Mouse (Mus musculus): ENCODE measurements around the gene Met.

The Met gene

DNA sequence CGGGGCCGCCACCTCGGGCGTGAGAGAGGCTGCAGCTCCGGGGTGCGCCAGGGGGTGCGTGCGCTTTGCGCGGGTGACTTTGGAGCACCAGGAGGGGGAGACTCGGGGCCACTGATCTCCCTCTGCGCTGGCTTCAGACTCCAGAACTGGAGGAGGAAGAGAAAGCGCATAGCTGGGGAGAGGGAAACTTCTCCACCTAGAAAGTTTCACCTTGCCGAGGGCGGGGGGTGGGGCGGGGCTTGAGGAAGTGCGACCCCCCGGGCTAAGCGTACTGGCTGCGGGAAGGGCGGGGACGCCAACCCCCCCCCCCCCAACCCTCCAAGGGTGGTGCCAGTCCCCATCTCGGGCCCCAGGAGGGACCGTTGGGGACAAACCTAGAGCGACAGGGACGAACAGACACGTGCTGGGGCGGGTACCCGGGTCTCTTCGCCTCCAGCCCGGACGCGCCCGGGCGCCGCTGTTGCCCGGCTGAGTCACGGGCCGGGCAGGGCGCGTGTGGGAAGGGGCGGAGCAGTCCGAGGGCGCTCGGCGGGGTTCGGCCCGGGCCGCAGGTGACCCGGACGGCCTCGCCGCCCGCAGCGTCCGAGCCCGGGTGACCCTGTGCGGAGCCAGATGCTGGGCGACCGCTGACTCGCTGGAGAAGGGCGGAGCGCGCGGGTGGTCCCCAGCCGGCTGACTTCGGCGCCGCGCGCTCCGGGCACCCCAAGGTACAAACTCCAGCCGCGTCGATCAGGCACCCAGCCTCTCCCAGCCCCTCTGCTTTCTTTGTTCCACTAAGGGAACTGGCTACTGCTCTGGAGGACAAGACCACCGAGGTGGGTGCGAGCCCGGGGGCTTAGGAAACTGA lies at the start of gene Met:
Gene Met (plus strand): TSS at position 367 of the 847 bp plus-strand sequence.
- no peak for DNase-seq (ENCODE audit: low read depth, low spot score)

GRCm38 (mm10) chr6:17418226-17418625 lies 45.4 kb upstream of the Met start:
- DNase-seq (ENCODE audit: low read depth, low spot score) = no peak

- DNase-seq (ENCODE audit: low read depth, low spot score) = no peak
Observed at GRCm38 (mm10) chr6:17422432-17422831, 41.2 kb upstream of the Met start.

- DNase-seq (ENCODE audit: low read depth, low spot score) = no peak
Observed at GRCm38 (mm10) chr6:17429041-17429440, 34.6 kb upstream of the Met start.

GRCm38 (mm10) chr6:17429611-17430010 lies 34.0 kb upstream of the Met start:
- no peak for DNase-seq (ENCODE audit: low read depth, low spot score)

- DNase-seq (ENCODE audit: low read depth, low spot score) = no peak
Observed at GRCm38 (mm10) chr6:17443311-17443710, 20.3 kb upstream of the Met start.

GRCm38 (mm10) chr6:17451305-17451704 lies 12.3 kb upstream of the Met start:
- no peak for DNase-seq (ENCODE audit: low read depth, low spot score)

GRCm38 (mm10) chr6:17455116-17455515 lies 8.5 kb upstream of the Met start:
- DNase-seq (ENCODE audit: low read depth, low spot score) = no peak

GRCm38 (mm10) chr6:17459561-17459960 lies 4.0 kb upstream of the Met start:
- no peak for DNase-seq (ENCODE audit: low read depth, low spot score)

DNA sequence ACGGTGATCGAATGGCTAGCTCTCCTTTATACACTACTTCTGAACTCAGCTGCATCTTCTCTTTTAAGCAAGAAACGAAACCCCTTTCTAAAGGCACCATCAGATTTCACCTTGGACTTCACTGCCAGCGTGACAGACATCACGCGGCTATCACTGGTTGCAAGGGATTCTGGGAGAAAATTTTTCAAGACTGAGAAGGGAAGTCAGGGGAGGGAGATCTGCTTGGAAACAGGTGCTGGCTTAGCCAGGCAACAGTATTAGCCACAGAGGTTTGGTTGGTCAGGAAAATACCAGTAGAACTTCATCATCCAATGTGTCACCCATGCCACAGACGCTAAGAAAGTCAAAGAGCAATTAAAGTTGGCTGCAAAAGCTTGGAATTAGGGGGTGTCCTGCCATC lies 2.2 kb upstream of the Met start:
- DNase-seq (ENCODE audit: low read depth, low spot score) = no peak

- DNase-seq (ENCODE audit: low read depth, low spot score) = no peak
Observed at GRCm38 (mm10) chr6:17464281-17465025, 853 bp downstream of the Met start.

GRCm38 (mm10) chr6:17466526-17466925 lies 2.9 kb downstream of the Met start:
- no peak for DNase-seq (ENCODE audit: low read depth, low spot score)

- no peak for DNase-seq (ENCODE audit: low read depth, low spot score)
Observed at GRCm38 (mm10) chr6:17468993-17469392, 5.4 kb downstream of the Met start.

GRCm38 (mm10) chr6:17473128-17473527 lies 9.5 kb downstream of the Met start:
- no peak for DNase-seq (ENCODE audit: low read depth, low spot score)

GRCm38 (mm10) chr6:17477823-17478222 lies 14.2 kb downstream of the Met start:
- DNase-seq (ENCODE audit: low read depth, low spot score) = no peak

- no peak for DNase-seq (ENCODE audit: low read depth, low spot score)
Observed at GRCm38 (mm10) chr6:17478252-17478651, 14.7 kb downstream of the Met start.

GRCm38 (mm10) chr6:17478838-17479570 lies 15.4 kb downstream of the Met start:
- DNase-seq (ENCODE audit: low read depth, low spot score) = no peak

- no peak for DNase-seq (ENCODE audit: low read depth, low spot score)
Observed at GRCm38 (mm10) chr6:17481068-17481467, 17.5 kb downstream of the Met start.

DNA sequence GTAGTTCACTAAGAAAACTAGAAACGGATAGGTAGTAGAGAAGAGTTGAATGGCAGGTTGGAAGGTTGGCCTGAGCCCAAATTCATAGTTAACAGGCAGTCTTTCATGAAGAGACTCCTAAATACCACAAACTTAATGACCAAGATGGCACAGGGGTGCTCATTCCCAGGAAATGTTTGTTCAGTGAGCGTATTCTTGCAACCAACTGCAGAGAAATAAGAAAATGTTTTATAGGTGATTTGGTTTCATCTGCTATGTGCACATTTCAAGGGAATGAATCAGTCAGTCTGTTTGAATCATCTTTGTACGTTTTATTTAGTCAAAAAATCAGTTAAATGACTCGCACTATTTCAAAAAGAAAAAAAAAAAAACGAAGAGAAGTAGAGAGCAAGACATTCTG lies 21.6 kb downstream of the Met start:
- no peak for DNase-seq (ENCODE audit: low read depth, low spot score)

DNA sequence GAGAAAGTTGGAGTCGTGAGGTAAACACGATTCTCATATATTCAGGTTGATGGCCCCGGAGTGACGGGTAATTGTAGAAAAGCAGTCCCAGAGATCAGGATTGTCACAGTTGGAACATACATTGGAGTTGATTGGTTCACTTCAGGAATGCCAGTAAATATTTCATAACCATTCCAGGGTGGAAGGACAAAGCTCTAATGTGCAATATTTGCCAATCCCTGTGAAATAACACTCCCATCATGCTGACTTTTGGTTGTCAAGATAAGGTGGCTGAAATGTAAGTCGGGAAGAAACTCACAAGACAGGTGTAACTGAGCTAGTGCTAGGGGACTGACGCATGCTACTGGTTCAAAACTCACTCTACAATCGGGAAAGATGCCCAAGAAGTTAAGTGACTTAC lies 22.2 kb downstream of the Met start:
- no peak for DNase-seq (ENCODE audit: low read depth, low spot score)

- DNase-seq (ENCODE audit: low read depth, low spot score) = no peak
Observed at GRCm38 (mm10) chr6:17488291-17488817, 24.8 kb downstream of the Met start.

GRCm38 (mm10) chr6:17490786-17491185 lies 27.2 kb downstream of the Met start:
- DNase-seq (ENCODE audit: low read depth, low spot score) = no peak
